Mouse (Mus musculus): ENCODE data around the gene Ntn1. TPM values are rescaled to one million over a fixed set of nuclear protein-coding genes. Genes with fewer than 3 reads are reported as not detected.

Gene Ntn1
- polyA plus RNA-seq, 1 experiment = not detected

DNA sequence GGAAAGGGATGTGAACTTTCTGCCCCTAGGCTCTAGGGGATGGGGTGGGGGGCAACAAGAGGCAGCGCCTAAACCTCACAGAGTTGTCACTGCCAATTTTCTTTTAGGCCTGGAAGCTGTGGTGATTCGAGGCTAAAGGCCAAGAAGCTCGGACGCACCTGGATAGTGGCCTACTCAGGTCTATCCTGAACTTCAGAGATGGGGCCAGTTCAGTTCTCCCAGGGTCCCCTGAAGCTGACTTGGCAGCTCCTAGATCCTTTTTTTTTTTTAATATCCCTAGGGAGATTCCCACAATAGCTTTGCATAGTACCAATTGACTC lies 13.2 kb downstream of the Ntn1 start:
- no peak for TF ChIP-seq GATA1 (IDR thresholded peaks at IDR 0.05; ENCODE audit: low read length)
- no peak for TF ChIP-seq TAL1 (IDR thresholded peaks at IDR 0.05; ENCODE audit: low read length)
- no peaks in the 10 kb centered on the region for H3K4me1 ChIP-seq (ENCODE audit: control insufficient read depth)
- no peak overlapping the region for H3K4me3 ChIP-seq (replicated peaks)
- no peaks in the 10 kb centered on the region; the same call in 1 of the 2 replicates for H3K9me3 ChIP-seq (ENCODE audit: control insufficient read depth, low read length)
- no peaks in the 10 kb centered on the region for H3K36me3 ChIP-seq (ENCODE audit: control insufficient read depth)
- H3K27me3 ChIP-seq (ENCODE audit: control insufficient read depth) = peaks cover 98% of the 10 kb centered on the region

DNA sequence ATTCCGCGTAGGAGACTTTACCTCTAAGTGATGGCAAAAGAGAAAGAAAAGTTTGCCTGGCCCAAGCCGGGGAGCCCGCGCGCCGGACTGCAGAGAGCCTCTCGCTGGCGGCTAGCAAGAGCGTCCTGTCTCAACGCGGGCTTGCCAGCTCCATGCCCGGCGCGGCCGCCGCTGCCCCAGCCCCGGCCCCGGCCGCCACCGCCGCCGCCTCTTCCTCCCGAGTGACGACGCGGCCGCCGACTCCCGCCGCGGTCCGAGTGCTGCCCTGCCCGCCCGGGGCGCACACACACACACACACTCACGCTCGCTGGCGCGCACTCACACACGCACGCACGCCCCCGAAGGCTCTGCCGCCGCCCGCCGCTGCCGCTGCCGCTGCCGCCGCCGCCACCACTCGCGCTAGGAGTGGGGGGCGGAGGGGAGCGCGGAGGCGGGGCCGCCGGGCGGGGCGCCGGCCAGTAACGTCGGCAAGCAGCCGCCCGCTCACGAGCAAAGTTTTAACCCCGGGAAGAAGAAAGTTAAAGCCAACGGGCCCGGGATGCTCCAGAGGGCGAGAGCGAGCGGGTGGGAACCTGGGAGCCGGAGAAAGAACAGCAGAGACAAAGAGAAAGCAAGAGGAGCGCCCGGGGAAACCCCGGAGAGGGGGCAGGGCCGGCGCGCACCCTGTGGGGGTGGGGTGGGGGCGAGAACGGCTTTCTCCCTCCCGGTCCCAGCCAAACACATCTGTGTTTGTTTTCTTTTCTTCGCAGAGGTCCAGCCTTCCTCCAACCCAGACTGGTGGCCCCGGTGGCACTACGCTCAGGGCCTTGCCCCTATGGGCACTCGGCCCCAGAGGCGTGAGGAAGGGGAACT lies 13.8 kb downstream of the Ntn1 start:
- no peaks in the 10 kb centered on the region for H3K4me1 ChIP-seq (ENCODE audit: control insufficient read depth)
- TF ChIP-seq GATA1 (IDR thresholded peaks at IDR 0.05; ENCODE audit: low read length) (no peak), TAL1 (IDR thresholded peaks at IDR 0.05; ENCODE audit: low read length) (no peak)
- no peaks in the 10 kb centered on the region for H3K36me3 ChIP-seq (ENCODE audit: control insufficient read depth)
- H3K27me3 ChIP-seq (ENCODE audit: control insufficient read depth) = peaks cover 97% of the 10 kb centered on the region
- H3K4me3 ChIP-seq (replicated peaks) = peak overlapping the region; percentile 28
- H3K9me3 ChIP-seq (ENCODE audit: control insufficient read depth, low read length) = no peaks in the 10 kb centered on the region; the same call in 1 of the 2 replicates

DNA sequence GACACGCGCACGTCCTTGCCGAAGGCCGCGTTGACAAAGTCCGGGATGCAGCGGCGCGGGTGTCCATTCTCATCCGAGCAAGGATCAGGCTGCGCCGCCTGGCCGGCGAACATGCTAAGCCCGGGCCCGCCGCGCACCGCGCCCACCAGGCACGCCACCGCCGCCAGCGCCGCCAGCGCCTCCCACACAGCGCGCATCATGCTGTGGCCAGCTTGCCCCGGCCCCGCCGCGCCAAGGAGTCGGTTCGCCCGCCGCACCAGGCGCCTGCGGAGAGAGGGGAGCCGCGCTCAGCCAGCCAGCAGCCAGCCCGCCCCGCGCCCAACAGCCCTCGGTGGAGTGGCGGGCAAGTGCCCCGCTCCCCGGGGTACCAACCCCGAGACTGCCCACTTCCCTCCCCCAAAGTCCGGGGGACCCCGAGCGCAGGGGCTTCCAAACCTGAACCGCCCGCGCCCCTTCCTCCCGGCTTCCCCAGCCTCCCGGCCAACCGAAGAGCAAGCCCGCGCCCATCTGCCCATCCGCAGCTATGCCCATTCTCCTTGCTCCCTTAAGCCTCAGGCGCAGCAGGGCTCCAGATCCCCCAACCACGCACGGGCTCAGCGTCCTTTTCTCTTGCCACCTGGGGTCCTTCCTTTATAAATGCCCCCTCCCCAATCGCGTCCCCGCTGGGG lies 14.6 kb downstream of the Ntn1 start:
- H3K4me3 ChIP-seq (replicated peaks) = no peak overlapping the region
- no peak for TF ChIP-seq TAL1 (IDR thresholded peaks at IDR 0.05; ENCODE audit: low read length)
- peaks cover 96% of the 10 kb centered on the region for H3K27me3 ChIP-seq (ENCODE audit: control insufficient read depth)
- H3K4me1 ChIP-seq (ENCODE audit: control insufficient read depth) = no peaks in the 10 kb centered on the region
- H3K9me3 ChIP-seq (ENCODE audit: control insufficient read depth, low read length) = no peaks in the 10 kb centered on the region; the same call in 1 of the 2 replicates
- H3K36me3 ChIP-seq (ENCODE audit: control insufficient read depth) = no peaks in the 10 kb centered on the region

DNA sequence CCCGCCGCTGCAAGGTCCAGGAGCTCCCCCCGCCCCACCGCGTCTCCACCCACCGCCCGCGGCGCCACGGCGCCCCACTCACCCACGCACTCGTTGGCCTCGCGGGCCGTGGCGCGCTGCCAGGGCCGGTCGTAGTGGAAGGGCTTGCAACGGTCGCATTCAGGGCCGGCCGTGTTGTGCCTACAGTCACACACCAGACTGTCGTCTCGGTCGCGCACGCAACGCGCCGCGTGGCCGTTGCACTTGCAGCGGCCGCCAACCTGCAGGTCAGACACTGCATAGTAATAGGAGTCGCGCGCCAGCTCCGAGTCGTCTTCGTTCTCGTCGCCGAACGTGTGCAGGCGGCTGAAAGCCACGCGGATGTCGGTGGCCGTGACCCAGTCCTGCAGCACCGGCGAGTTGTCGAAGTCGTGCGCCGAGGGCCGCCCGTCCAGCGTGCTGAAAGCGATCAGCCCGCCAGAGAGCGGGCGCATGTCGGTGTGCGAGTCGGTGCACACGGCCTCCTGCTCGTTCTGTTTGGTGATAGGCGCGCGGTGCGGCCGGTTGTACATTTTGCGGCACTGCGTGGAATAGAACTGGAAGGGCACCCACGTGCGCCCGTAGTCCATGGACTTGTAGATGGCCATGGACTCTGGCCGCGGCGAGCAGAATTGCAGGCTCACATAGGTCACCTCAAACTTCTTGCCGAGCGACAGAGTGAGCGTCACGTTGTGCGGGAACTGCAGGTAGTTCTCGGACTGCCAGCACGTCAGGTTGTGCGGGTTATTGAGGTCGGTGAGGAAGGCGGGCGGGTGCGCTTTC lies 15.4 kb downstream of the Ntn1 start:
- TF ChIP-seq TAL1 (IDR thresholded peaks at IDR 0.05; ENCODE audit: low read length) (no peak), GATA1 (IDR thresholded peaks at IDR 0.05; ENCODE audit: low read length) (no peak)
- H3K4me3 ChIP-seq (replicated peaks) = no peak overlapping the region
- H3K27me3 ChIP-seq (ENCODE audit: control insufficient read depth) = peaks cover 88% of the 10 kb centered on the region
- H3K9me3 ChIP-seq (ENCODE audit: control insufficient read depth, low read length) = no peaks in the 10 kb centered on the region; the same call in 1 of the 2 replicates
- H3K4me1 ChIP-seq (ENCODE audit: control insufficient read depth) = no peaks in the 10 kb centered on the region
- no peaks in the 10 kb centered on the region for H3K36me3 ChIP-seq (ENCODE audit: control insufficient read depth)

DNA sequence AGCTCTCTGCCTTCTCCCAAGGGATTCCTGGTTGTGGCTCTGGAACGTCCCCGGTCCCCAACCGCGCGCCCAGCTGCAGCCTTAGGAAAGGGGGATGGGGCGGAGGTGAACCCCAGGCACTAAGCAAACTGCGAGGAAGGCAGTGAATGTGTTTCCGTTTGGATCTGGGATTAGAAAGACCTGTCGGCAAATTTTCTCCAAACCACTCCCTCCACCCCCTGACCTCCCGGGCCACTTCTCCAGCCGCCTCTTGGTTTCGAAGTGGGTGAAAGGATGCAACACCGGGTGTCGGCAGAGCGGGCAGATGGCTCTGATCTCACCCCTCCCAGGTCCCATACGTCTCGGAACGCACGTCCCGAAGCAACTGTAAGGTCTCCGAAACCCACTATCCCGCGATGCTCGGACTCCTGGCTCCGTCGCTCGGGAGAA lies 16.0 kb downstream of the Ntn1 start:
- Histone ChIP-seq H3K9me3 (ENCODE audit: control insufficient read depth, low read length) (no peaks in the 10 kb centered on the region; the same call in 1 of the 2 replicates), H3K4me1 (ENCODE audit: control insufficient read depth) (no peaks in the 10 kb centered on the region), H3K27me3 (ENCODE audit: control insufficient read depth) (peaks cover 84% of the 10 kb centered on the region), H3K36me3 (ENCODE audit: control insufficient read depth) (no peaks in the 10 kb centered on the region), H3K4me3 (replicated peaks) (no peak overlapping the region)
- TF ChIP-seq TAL1 (IDR thresholded peaks at IDR 0.05; ENCODE audit: low read length) = no peak
- no peak for TF ChIP-seq GATA1 (IDR thresholded peaks at IDR 0.05; ENCODE audit: low read length)

DNA sequence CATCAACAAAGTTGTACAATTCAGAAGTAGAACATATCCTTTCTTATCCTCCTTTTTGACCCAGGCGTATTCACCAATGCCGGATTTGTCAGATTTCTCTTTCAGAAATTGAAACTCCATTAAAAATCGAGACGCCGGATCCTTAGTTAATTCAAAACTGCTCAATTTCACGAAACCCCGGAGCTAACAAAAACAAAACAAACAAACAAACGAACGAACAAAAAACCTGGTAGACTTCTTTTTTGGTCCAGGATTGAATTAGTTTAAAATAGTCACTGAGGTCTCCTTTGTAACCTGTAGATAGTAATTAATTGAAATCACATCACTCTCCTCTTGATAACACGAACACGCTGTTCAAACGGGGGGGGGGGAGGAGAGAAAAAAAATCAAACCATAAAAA lies 16.5 kb downstream of the Ntn1 start:
- Histone ChIP-seq H3K9me3 (ENCODE audit: control insufficient read depth, low read length) (no peaks in the 10 kb centered on the region; the same call in 1 of the 2 replicates), H3K4me1 (ENCODE audit: control insufficient read depth) (no peaks in the 10 kb centered on the region), H3K36me3 (ENCODE audit: control insufficient read depth) (no peaks in the 10 kb centered on the region), H3K4me3 (replicated peaks) (no peak overlapping the region), H3K27me3 (ENCODE audit: control insufficient read depth) (peaks cover 84% of the 10 kb centered on the region)
- no peak for TF ChIP-seq TAL1 (IDR thresholded peaks at IDR 0.05; ENCODE audit: low read length)
- no peak for TF ChIP-seq GATA1 (IDR thresholded peaks at IDR 0.05; ENCODE audit: low read length)

DNA sequence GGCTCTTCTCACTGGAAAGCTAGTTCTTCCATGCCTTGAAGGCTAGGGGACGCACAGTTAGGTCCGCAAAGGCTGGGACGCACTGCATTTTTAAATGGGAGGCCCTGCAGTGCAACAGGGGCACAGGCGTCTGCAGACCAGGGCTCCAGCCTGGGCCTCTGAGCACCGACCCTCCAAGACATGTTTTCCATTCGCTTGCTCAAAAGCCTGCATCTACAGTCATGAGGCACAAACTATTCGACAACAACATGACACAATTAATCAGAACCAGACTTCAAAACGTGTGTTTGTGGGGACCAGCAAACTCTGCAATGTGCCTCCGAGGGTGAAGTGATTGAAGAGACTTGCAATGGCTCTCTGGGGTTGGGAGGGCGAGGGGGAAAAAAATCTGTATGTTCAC lies 17.1 kb downstream of the Ntn1 start:
- H3K4me1 ChIP-seq (ENCODE audit: control insufficient read depth) = no peaks in the 10 kb centered on the region
- peaks cover 80% of the 10 kb centered on the region for H3K27me3 ChIP-seq (ENCODE audit: control insufficient read depth)
- no peak for TF ChIP-seq GATA1 (IDR thresholded peaks at IDR 0.05; ENCODE audit: low read length)
- TF ChIP-seq TAL1 (IDR thresholded peaks at IDR 0.05; ENCODE audit: low read length) = no peak
- H3K36me3 ChIP-seq (ENCODE audit: control insufficient read depth) = no peaks in the 10 kb centered on the region
- no peaks in the 10 kb centered on the region; the same call in 1 of the 2 replicates for H3K9me3 ChIP-seq (ENCODE audit: control insufficient read depth, low read length)
- H3K4me3 ChIP-seq (replicated peaks) = no peak overlapping the region

DNA sequence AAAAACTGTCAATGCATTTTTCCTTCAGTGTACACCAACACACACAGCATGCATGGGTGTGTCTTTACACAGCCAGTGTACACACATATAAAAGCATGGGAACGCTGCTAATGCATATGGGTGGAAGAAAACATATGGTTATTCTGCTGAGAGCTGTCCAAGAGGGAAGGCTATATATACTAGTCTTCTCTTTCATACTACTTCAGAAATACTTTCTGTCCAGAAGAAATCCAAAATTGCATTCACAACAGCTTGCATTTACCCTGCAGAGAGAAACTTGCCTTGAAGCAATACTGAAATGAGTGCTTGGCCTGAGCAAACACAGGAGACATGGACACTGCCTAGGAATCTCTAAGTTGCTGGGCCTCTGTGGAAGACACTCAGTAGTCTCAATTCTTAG lies 18.8 kb downstream of the Ntn1 start:
- Histone ChIP-seq H3K9me3 (ENCODE audit: control insufficient read depth, low read length) (no peaks in the 10 kb centered on the region; the same call in 1 of the 2 replicates), H3K4me3 (replicated peaks) (no peak overlapping the region), H3K36me3 (ENCODE audit: control insufficient read depth) (no peaks in the 10 kb centered on the region), H3K4me1 (ENCODE audit: control insufficient read depth) (no peaks in the 10 kb centered on the region), H3K27me3 (ENCODE audit: control insufficient read depth) (peaks cover 64% of the 10 kb centered on the region)
- TF ChIP-seq GATA1 (IDR thresholded peaks at IDR 0.05; ENCODE audit: low read length) = no peak
- TF ChIP-seq TAL1 (IDR thresholded peaks at IDR 0.05; ENCODE audit: low read length) = no peak

DNA sequence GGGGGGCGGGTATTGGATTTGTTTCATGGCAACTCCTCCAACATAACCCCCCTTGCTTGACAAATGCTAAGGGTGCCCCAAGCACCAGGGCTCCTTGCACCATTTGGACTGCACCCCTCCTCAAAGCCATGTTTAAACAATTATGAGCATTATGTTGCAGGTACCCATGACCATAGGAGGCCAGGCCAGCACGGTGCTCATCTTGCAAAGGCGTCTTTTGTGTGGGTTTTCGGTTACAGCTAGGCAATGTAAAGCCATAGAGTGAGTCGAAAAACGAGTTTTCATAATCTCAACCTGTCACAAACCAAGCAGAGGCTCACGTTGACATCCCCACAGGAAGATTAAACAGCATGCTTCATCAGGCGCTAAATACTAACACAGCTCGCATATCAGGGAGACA lies 19.3 kb downstream of the Ntn1 start:
- H3K27me3 ChIP-seq (ENCODE audit: control insufficient read depth) = peaks cover 59% of the 10 kb centered on the region
- TF ChIP-seq GATA1 (IDR thresholded peaks at IDR 0.05; ENCODE audit: low read length) (no peak), TAL1 (IDR thresholded peaks at IDR 0.05; ENCODE audit: low read length) (no peak)
- no peaks in the 10 kb centered on the region for H3K4me1 ChIP-seq (ENCODE audit: control insufficient read depth)
- H3K4me3 ChIP-seq (replicated peaks) = no peak overlapping the region
- no peaks in the 10 kb centered on the region for H3K36me3 ChIP-seq (ENCODE audit: control insufficient read depth)
- H3K9me3 ChIP-seq (ENCODE audit: control insufficient read depth, low read length) = no peaks in the 10 kb centered on the region; the same call in 1 of the 2 replicates
